Mouse (Mus musculus) CD8-positive naive resting alpha-beta T cell, adult 2 months (primary cell): ENCODE results near the gene Dock9.
"Not testable (repeated sequence)": the region's sequence is repeated elsewhere in the genome, so short reads cannot be mapped to it uniquely, and the experiment has no call there.

Source experiments
- DNase-seq, 2 experiments: peaks; one replicate each; pipeline ENCODE4 v3.0.0; 2022; ENCODE audit warnings: low read depth in 2 of 2, low spot score in 2 of 2

The Dock9 gene

GRCm38 (mm10) chr14:121705644-121706043 lies 92.0 kb downstream of the Dock9 start:
- DNase-seq, result no peak

GRCm38 (mm10) chr14:121702534-121702933 lies 95.1 kb downstream of the Dock9 start:
- DNase-seq, result no peak

- DNase-seq, result no peak
Measured at GRCm38 (mm10) chr14:121700013-121700412, 97.6 kb downstream of the Dock9 start.

GRCm38 (mm10) chr14:121698620-121698950 lies 99.1 kb downstream of the Dock9 start:
- no peak for DNase-seq

GRCm38 (mm10) chr14:121697709-121698619 lies 99.7 kb downstream of the Dock9 start:
- DNase-seq, result no peak

GRCm38 (mm10) chr14:121697143-121697680 lies 100.4 kb downstream of the Dock9 start:
- DNase-seq, result no peak

- no peak for DNase-seq
Measured at GRCm38 (mm10) chr14:121696429-121697118, 101.1 kb downstream of the Dock9 start.

GRCm38 (mm10) chr14:121694706-121695105 lies 102.9 kb downstream of the Dock9 start:
- DNase-seq, result no peak

- no peak for DNase-seq
Measured at GRCm38 (mm10) chr14:121693991-121694594, 103.5 kb downstream of the Dock9 start.

GRCm38 (mm10) chr14:121689649-121690048 lies 108.0 kb downstream of the Dock9 start:
- not testable (repeated sequence) for DNase-seq

GRCm38 (mm10) chr14:121688175-121688574 lies 109.5 kb downstream of the Dock9 start:
- DNase-seq, result no peak

- no peak for DNase-seq
Measured at GRCm38 (mm10) chr14:121687274-121687673, 110.4 kb downstream of the Dock9 start.

- DNase-seq, result no peak
Measured at GRCm38 (mm10) chr14:121678913-121679312, 118.7 kb downstream of the Dock9 start.

GRCm38 (mm10) chr14:121678445-121678844 lies 119.2 kb downstream of the Dock9 start:
- DNase-seq, result no peak

GRCm38 (mm10) chr14:121676596-121677330 lies 120.9 kb downstream of the Dock9 start:
- DNase-seq, result no peak

GRCm38 (mm10) chr14:121676121-121676591 lies 121.5 kb downstream of the Dock9 start:
- no peak for DNase-seq

- no peak for DNase-seq
Measured at GRCm38 (mm10) chr14:121675579-121675978, 122.1 kb downstream of the Dock9 start.

GRCm38 (mm10) chr14:121675146-121675545 lies 122.5 kb downstream of the Dock9 start:
- DNase-seq, result no peak

GRCm38 (mm10) chr14:121670016-121670415 lies 127.6 kb downstream of the Dock9 start:
- DNase-seq, result no peak

GRCm38 (mm10) chr14:121666641-121667274 lies 130.9 kb downstream of the Dock9 start:
- no peak for DNase-seq
